Mouse (Mus musculus): ENCODE results near the gene Klri1. TPM values are rescaled to one million over a fixed set of nuclear protein-coding genes. Genes with fewer than 3 reads are reported as not detected.

The Klri1 gene
- total RNA-seq (2014; rRNA removed), result not detected in 2 replicates
- polyA plus RNA-seq (2015; fragmentation: Nextera tagmentation; extraction: Ambion mirVana), result not detected in 2 replicates

- WGBS, result 88% methylated on average over 4 of the region's 4 CpGs
- Histone ChIP-seq H3K27me3 (ENCODE audit: insufficient read depth, low read length) (no peaks in the 10 kb centered on the region), H3K4me3 (ENCODE audit: low read depth, low read length) (no peak within 1 kb of the TSS), H3K36me3 (ENCODE audit: insufficient read depth, low read length) (no peaks in the 10 kb centered on the region), H3K4me1 (ENCODE audit: insufficient read depth, low read length) (no peaks in the 10 kb centered on the region), H3K9ac (replicated peaks; ENCODE audit: low read length, poor library complexity, severe bottlenecking) (no peak within 1 kb of the TSS), H3K4me2 (ENCODE audit: low read depth, low read length, poor library complexity, severe bottlenecking) (no peak within 1 kb of the TSS), H3K27ac (ENCODE audit: low read depth, low read length) (no peak within 1 kb of the TSS), H3K9me3 (ENCODE audit: low read length) (no peaks in the 10 kb centered on the region)
- no peak for DNase-seq (ENCODE audit: low spot score)
- no peak for TF ChIP-seq CTCF (IDR thresholded peaks at IDR 0.05)
- ATAC-seq (ENCODE audit: low FRiP score), result no peak
Observed at GRCm38 (mm10) chr6:129717032-129717431, at the start of gene Klri1. Gene Klri1, minus strand, starts transcription at chr6:129717132.

- H3K9me3 ChIP-seq (ENCODE audit: low read length), result no peaks in the 10 kb centered on the region; the same call in 1 of the 2 replicates
- 70% methylated on average over 3 of the region's 3 CpGs for WGBS
- no peak overlapping the region for H3K4me3 ChIP-seq (ENCODE audit: low read depth, low read length)
- no peak overlapping the region for H3K27ac ChIP-seq (ENCODE audit: low read depth, low read length)
- ATAC-seq (ENCODE audit: low FRiP score), result no peak
- H3K4me1 ChIP-seq (ENCODE audit: insufficient read depth, low read length), result no peaks in the 10 kb centered on the region
- no peak overlapping the region for H3K4me2 ChIP-seq (ENCODE audit: low read depth, low read length, poor library complexity, severe bottlenecking)
- no peak for TF ChIP-seq CTCF (IDR thresholded peaks at IDR 0.05)
- no peak for DNase-seq (ENCODE audit: low spot score)
- H3K36me3 ChIP-seq (ENCODE audit: insufficient read depth, low read length), result no peaks in the 10 kb centered on the region
- H3K9ac ChIP-seq (replicated peaks; ENCODE audit: low read length, poor library complexity, severe bottlenecking), result no peak overlapping the region
- no peaks in the 10 kb centered on the region for H3K27me3 ChIP-seq (ENCODE audit: insufficient read depth, low read length)
Observed at GRCm38 (mm10) chr6:129747654-129748032, 30.7 kb upstream of the Klri1 start.

GRCm38 (mm10) chr6:129747016-129747653 lies 30.2 kb upstream of the Klri1 start:
- H3K4me2 ChIP-seq (ENCODE audit: low read depth, low read length, poor library complexity, severe bottlenecking), result no peak overlapping the region
- no peak overlapping the region for H3K9ac ChIP-seq (replicated peaks; ENCODE audit: low read length, poor library complexity, severe bottlenecking)
- no peak overlapping the region for H3K4me3 ChIP-seq (ENCODE audit: low read depth, low read length)
- no peaks in the 10 kb centered on the region for H3K36me3 ChIP-seq (ENCODE audit: insufficient read depth, low read length)
- no peaks in the 10 kb centered on the region for H3K4me1 ChIP-seq (ENCODE audit: insufficient read depth, low read length)
- 76% methylated on average over 4 of the region's 4 CpGs for WGBS
- no peak for DNase-seq (ENCODE audit: low spot score)
- peaks cover 5% of the 10 kb centered on the region; the same call in 1 of the 2 replicates for H3K9me3 ChIP-seq (ENCODE audit: low read length)
- H3K27ac ChIP-seq (ENCODE audit: low read depth, low read length), result no peak overlapping the region
- no peak for TF ChIP-seq CTCF (IDR thresholded peaks at IDR 0.05)
- ATAC-seq (ENCODE audit: low FRiP score), result no peak
- no peaks in the 10 kb centered on the region for H3K27me3 ChIP-seq (ENCODE audit: insufficient read depth, low read length)

- Histone ChIP-seq H3K27me3 (ENCODE audit: insufficient read depth, low read length) (no peaks in the 10 kb centered on the region), H3K9ac (replicated peaks; ENCODE audit: low read length, poor library complexity, severe bottlenecking) (no peak overlapping the region), H3K4me2 (ENCODE audit: low read depth, low read length, poor library complexity, severe bottlenecking) (no peak overlapping the region), H3K4me1 (ENCODE audit: insufficient read depth, low read length) (no peaks in the 10 kb centered on the region), H3K9me3 (ENCODE audit: low read length) (peaks cover 7% of the 10 kb centered on the region; the same call in 1 of the 2 replicates), H3K36me3 (ENCODE audit: insufficient read depth, low read length) (no peaks in the 10 kb centered on the region), H3K27ac (ENCODE audit: low read depth, low read length) (no peak overlapping the region), H3K4me3 (ENCODE audit: low read depth, low read length) (no peak overlapping the region)
- no peak for DNase-seq (ENCODE audit: low spot score)
- ATAC-seq (ENCODE audit: low FRiP score), result no peak
- WGBS, result 77% methylated on average over 3 of the region's 3 CpGs
- TF ChIP-seq CTCF (IDR thresholded peaks at IDR 0.05), result no peak
Observed at GRCm38 (mm10) chr6:129746151-129746550, 29.2 kb upstream of the Klri1 start.

- no peak within 1 kb of the TSS for H3K27ac ChIP-seq (ENCODE audit: low read depth, low read length)
- no peak for DNase-seq (ENCODE audit: low spot score)
- no peaks in the 10 kb centered on the region for H3K4me1 ChIP-seq (ENCODE audit: insufficient read depth, low read length)
- peaks cover 7% of the 10 kb centered on the region; the same call in 1 of the 2 replicates for H3K9me3 ChIP-seq (ENCODE audit: low read length)
- 65% methylated on average over 2 of the region's 2 CpGs for WGBS
- no peak within 1 kb of the TSS for H3K9ac ChIP-seq (replicated peaks; ENCODE audit: low read length, poor library complexity, severe bottlenecking)
- TF ChIP-seq CTCF (IDR thresholded peaks at IDR 0.05), result no peak
- no peak within 1 kb of the TSS for H3K4me2 ChIP-seq (ENCODE audit: low read depth, low read length, poor library complexity, severe bottlenecking)
- no peak for ATAC-seq (ENCODE audit: low FRiP score)
- H3K36me3 ChIP-seq (ENCODE audit: insufficient read depth, low read length), result no peaks in the 10 kb centered on the region
- no peak within 1 kb of the TSS for H3K4me3 ChIP-seq (ENCODE audit: low read depth, low read length)
- H3K27me3 ChIP-seq (ENCODE audit: insufficient read depth, low read length), result no peaks in the 10 kb centered on the region
Observed at GRCm38 (mm10) chr6:129740069-129740721, 23.3 kb upstream of the Klri1 start, which contains the start of gene Klri2. Gene Klri2, minus strand, starts transcription at chr6:129740484.

GRCm38 (mm10) chr6:129736414-129736813 lies 19.5 kb upstream of the Klri1 start:
- DNase-seq (ENCODE audit: low spot score), result no peak
- H3K9me3 ChIP-seq (ENCODE audit: low read length), result no peaks in the 10 kb centered on the region

More at GRCm38 (mm10) chr6:129736414-129736813, 19.5 kb upstream of the Klri1 start:
- Histone ChIP-seq H3K4me2 (ENCODE audit: low read depth, low read length, poor library complexity, severe bottlenecking) (no peak overlapping the region), H3K27ac (ENCODE audit: low read depth, low read length) (no peak overlapping the region), H3K9ac (replicated peaks; ENCODE audit: low read length, poor library complexity, severe bottlenecking) (no peak overlapping the region), H3K36me3 (ENCODE audit: insufficient read depth, low read length) (no peaks in the 10 kb centered on the region), H3K4me3 (ENCODE audit: low read depth, low read length) (no peak overlapping the region), H3K4me1 (ENCODE audit: insufficient read depth, low read length) (no peaks in the 10 kb centered on the region), H3K27me3 (ENCODE audit: insufficient read depth, low read length) (no peaks in the 10 kb centered on the region)
- TF ChIP-seq CTCF (IDR thresholded peaks at IDR 0.05), result no peak
- ATAC-seq (ENCODE audit: low FRiP score), result no peak
